Mouse (Mus musculus): ENCODE measurements around the gene Nol3. TPM values are rescaled to one million over a fixed set of nuclear protein-coding genes. Genes with fewer than 3 reads are reported as not detected.

Gene Nol3
- total and polyA plus RNA-seq, 3 experiments, result 0.63 to 0.89 TPM; not detected in 1

DNA sequence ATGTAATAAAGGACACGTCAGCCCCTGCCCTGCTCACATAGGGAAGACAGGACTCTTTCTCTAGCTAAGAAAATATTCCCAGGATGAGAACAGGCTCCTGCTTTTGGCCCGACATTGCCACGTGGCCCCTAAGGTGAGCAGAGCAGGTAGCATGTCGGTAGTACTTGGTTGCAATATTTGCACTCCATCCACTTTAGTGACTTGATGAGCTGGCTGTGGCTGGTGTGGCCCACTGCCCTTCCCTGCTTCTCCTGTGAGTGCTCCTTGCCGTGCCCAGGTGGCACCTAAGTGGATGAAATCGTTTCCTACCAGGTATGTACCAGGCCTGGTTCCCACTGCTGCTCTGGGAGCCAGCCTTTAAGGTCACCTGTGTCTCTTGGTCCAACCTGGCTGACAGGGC lies 24.0 kb upstream of the Nol3 start (continued):
- no peak for TF ChIP-seq BHLHE40 (IDR thresholded peaks at IDR 0.05; ENCODE audit: borderline replicate concordance, low read depth, low read length)

DNA sequence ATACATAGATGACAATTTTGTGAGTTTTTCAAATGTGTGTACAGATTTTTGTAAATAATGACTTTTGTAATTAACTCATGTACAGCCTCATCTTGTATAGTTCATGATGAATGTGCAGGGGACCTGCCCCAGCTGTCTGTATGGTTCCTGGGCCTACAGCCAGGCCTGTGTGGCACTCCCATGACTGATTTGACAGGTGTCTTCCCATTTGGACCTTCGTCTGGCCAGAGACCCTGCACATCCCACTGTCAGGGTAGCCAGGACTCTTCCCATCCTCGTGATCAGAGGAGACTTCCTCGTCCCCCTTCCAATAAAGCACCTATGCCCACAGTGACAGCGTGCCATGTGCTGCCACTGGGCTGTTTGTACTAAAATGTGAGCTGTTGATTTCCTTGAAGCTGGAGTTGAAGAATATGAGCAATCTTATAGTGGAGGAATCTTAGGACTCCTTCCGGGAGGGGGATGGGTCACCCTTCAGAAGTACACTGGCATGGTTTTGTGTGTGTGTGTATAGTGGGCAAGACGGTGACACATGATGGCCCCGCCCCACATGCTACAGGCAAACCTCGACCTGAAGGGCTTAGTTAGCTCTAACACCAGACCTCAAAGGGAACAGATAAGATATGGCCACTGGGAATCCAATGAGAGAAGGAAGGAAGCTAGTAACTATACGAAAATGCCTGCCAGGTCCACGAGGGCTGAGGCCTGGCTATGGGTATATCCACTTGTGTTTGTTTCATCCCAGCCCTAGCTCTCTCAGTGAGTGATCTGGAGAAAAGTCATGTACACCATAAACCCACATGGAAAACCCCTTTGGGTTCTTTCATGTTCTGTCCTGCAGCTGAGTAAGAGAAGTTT lies 23.0 kb upstream of the Nol3 start:
- H3K9me3 ChIP-seq (replicated peaks; ENCODE audit: insufficient read depth, low read length), result no peaks in the 10 kb centered on the region
- DNase-seq (ENCODE audit: low read depth, low spot score), result peak; percentile 47
- TF ChIP-seq MXI1 (IDR thresholded peaks at IDR 0.05; ENCODE audit: low read depth, low read length) (peak; percentile 59), TBP (IDR thresholded peaks at IDR 0.05; ENCODE audit: low read depth, low read length) (no peak), USF1 (IDR thresholded peaks at IDR 0.05; ENCODE audit: low read depth, low read length) (no peak), GATA1 (IDR thresholded peaks at IDR 0.05; ENCODE audit: low read depth, low read length) (peak; percentile 56)
- peaks cover 2 to 14% of the 10 kb centered on the region in 2 experiments; a peak in 3 of 4 replicates for H3K4me1 ChIP-seq (ENCODE audit: control insufficient read depth in 1 of 2, insufficient read depth in 2 of 2, low read length in 2 of 2)
- H3K27me3 ChIP-seq (ENCODE audit: control insufficient read depth in 1 of 2, insufficient read depth in 2 of 2, low read length in 2 of 2), result no peaks in the 10 kb centered on the region
- H3K36me3 ChIP-seq (ENCODE audit: control insufficient read depth in 1 of 2, insufficient read depth in 2 of 2, low read length in 2 of 2), result peaks cover under 1 to 13% of the 10 kb centered on the region in 2 experiments; a peak in 3 of 4 replicates
- no peaks in the 10 kb centered on the region; the same call in 1 of the 2 replicates for H3K79me2 ChIP-seq (ENCODE audit: control insufficient read depth, insufficient read depth, low read length, poor library complexity)
- H3K9ac ChIP-seq (ENCODE audit: control insufficient read depth, low read depth, low read length, poor library complexity, severe bottlenecking), result no peak overlapping the region
- H3K27ac ChIP-seq (ENCODE audit: control insufficient read depth, low read depth, low read length), result no peak overlapping the region
- no peak overlapping the region for H3K4me3 ChIP-seq (ENCODE audit: control insufficient read depth in 1 of 2, insufficient read depth in 1 of 2, low read depth in 2 of 2, low read length in 2 of 2)

DNA sequence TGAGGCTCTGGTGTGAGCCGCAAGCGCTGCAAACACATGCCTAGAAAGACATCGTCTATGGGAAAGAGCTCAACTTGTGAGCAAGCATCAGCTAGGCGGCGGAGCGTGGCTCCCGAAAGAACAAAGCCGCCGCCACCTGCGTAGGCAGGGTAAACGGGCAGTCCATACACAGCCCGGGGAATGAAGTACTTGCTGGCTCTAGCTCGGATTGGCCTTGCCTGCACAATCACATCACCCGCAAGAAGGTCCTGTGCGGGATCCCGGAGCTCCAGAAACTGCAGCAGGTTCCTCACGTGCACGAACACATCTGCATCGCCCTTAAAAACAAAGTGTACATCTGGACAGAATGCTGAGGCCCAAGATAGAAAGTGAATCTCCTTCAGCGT lies 22.2 kb upstream of the Nol3 start:
- Histone ChIP-seq H3K27me3 (ENCODE audit: control insufficient read depth in 1 of 2, insufficient read depth in 2 of 2, low read length in 2 of 2) (no peaks in the 10 kb centered on the region), H3K79me2 (ENCODE audit: control insufficient read depth, insufficient read depth, low read length, poor library complexity) (no peaks in the 10 kb centered on the region; the same call in 1 of the 2 replicates), H3K9me3 (replicated peaks; ENCODE audit: insufficient read depth, low read length) (no peaks in the 10 kb centered on the region), H3K9ac (ENCODE audit: control insufficient read depth, low read depth, low read length, poor library complexity, severe bottlenecking) (no peak overlapping the region), H3K4me3 (ENCODE audit: control insufficient read depth in 1 of 2, insufficient read depth in 1 of 2, low read depth in 2 of 2, low read length in 2 of 2) (no peak overlapping the region), H3K36me3 (ENCODE audit: control insufficient read depth in 1 of 2, insufficient read depth in 2 of 2, low read length in 2 of 2) (peaks cover 0 to 13% of the 10 kb centered on the region in 2 experiments; a peak in 3 of 4 replicates), H3K4me1 (ENCODE audit: control insufficient read depth in 1 of 2, insufficient read depth in 2 of 2, low read length in 2 of 2) (peaks cover 2 to 14% of the 10 kb centered on the region in 2 experiments; a peak in 3 of 4 replicates), H3K27ac (ENCODE audit: control insufficient read depth, low read depth, low read length) (no peak overlapping the region)
- no peak for DNase-seq (ENCODE audit: low read depth, low spot score)
- TF ChIP-seq RCOR1 (IDR thresholded peaks at IDR 0.05; ENCODE audit: low read depth, low read length) (no peak), GABPA (IDR thresholded peaks at IDR 0.05; ENCODE audit: low read depth, low read length) (no peak), POLR2AphosphoS2 (IDR thresholded peaks at IDR 0.05; ENCODE audit: low read length) (no peak)

DNA sequence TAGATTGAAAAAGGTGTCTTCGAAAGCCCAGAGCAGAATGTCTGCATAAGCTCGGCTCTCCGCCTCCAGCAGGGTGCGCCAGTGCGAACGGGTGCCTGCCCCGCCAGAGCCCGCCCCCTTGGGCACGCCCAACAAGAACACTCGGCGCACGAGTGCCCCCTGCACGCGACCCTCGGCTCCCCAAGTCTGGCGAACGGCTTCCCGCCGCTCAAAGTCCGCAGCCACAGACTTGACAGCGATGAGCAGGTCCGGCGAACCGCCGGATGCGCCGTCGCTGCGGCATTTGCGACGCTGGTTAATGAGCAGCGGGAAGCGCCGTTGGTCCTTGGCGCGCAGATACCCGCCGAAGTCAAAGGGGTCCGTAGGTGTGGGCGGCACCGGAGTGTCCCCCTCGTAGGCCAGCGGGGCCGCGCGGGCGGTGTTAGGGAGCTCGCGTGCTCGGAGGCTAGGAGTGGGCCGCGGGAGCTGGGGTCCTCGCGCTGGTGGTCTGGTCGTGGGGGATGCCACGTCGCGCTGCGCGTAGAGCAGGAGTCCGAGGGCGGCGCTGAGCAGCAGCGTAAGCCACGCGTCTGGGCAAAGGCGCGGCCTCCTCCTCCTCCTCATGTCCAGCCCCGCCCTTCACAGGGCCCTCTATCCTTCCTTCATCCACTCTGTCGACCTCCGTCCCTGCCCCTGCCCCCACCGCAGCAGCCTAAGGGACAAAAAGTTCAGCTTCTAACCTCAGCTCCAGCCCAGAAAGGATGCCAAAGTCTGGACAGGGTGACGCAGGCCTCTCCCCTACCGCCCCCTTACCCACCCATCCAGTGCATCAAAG lies 21.6 kb upstream of the Nol3 start:
- H3K79me2 ChIP-seq (ENCODE audit: control insufficient read depth, insufficient read depth, low read length, poor library complexity), result no peaks in the 10 kb centered on the region; the same call in 1 of the 2 replicates
- peak overlapping the region; percentile 55 to 63 for H3K4me3 ChIP-seq (ENCODE audit: control insufficient read depth in 1 of 2, insufficient read depth in 1 of 2, low read depth in 2 of 2, low read length in 2 of 2)
- H3K36me3 ChIP-seq (ENCODE audit: control insufficient read depth in 1 of 2, insufficient read depth in 2 of 2, low read length in 2 of 2), result peaks cover 0 to 13% of the 10 kb centered on the region in 2 experiments; a peak in 3 of 4 replicates
- no peaks in the 10 kb centered on the region for H3K27me3 ChIP-seq (ENCODE audit: control insufficient read depth in 1 of 2, insufficient read depth in 2 of 2, low read length in 2 of 2)
- peak; percentile 93 for DNase-seq (ENCODE audit: low read depth, low spot score)
- H3K9me3 ChIP-seq (replicated peaks; ENCODE audit: insufficient read depth, low read length), result no peaks in the 10 kb centered on the region
- H3K9ac ChIP-seq (ENCODE audit: control insufficient read depth, low read depth, low read length, poor library complexity, severe bottlenecking), result peak overlapping the region; percentile 82
- peak overlapping the region; percentile 63 for H3K27ac ChIP-seq (ENCODE audit: control insufficient read depth, low read depth, low read length)
- H3K4me1 ChIP-seq (ENCODE audit: control insufficient read depth in 1 of 2, insufficient read depth in 2 of 2, low read length in 2 of 2), result peaks cover 2 to 14% of the 10 kb centered on the region in 2 experiments; a peak in 3 of 4 replicates
- peak; percentile 84 for TF ChIP-seq POLR2AphosphoS2 (IDR thresholded peaks at IDR 0.05; ENCODE audit: low read length)
- peak; percentile 77 for TF ChIP-seq SMC3 (IDR thresholded peaks at IDR 0.05; ENCODE audit: low read depth, low read length)
- no peak for TF ChIP-seq JUND (IDR thresholded peaks at IDR 0.05; ENCODE audit: low read depth, low read length)
- peak; percentile 52; the same call in 1 of the 2 replicates for TF ChIP-seq ZMIZ1 (IDR thresholded peaks at IDR 0.05; ENCODE audit: low read depth, low read length)
- TF ChIP-seq NRF1 (IDR thresholded peaks at IDR 0.05; ENCODE audit: insufficient read depth, low read depth, low read length, poor library complexity, severe bottlenecking), result peak; percentile 33; the same call in 1 of the 2 replicates
- TF ChIP-seq MAX (IDR thresholded peaks at IDR 0.05; ENCODE audit: low read length), result peak; percentile 68
- no peak for TF ChIP-seq USF1 (IDR thresholded peaks at IDR 0.05; ENCODE audit: low read depth, low read length)
- peak; percentile 36 for TF ChIP-seq RAD21 (IDR thresholded peaks at IDR 0.05; ENCODE audit: low read depth, low read length)
- peak; percentile 61 for TF ChIP-seq HCFC1 (IDR thresholded peaks at IDR 0.05; ENCODE audit: low read depth, low read length)
- no peak for TF ChIP-seq GATA1 (IDR thresholded peaks at IDR 0.05; ENCODE audit: low read depth, low read length)
- 0 out of 2 replicates have a peak, but pooled peaks have one; percentile 63 for TF ChIP-seq MYC (IDR thresholded peaks at IDR 0.05; ENCODE audit: low read depth, low read length)
- TF ChIP-seq E2F4 (IDR thresholded peaks at IDR 0.05; ENCODE audit: borderline replicate concordance, low read depth, low read length), result peak; percentile 55; the same call in 1 of the 2 replicates
- peak; percentile 63 to 90 (median 89) for TF ChIP-seq CTCF (IDR thresholded peaks at IDR 0.05 in 2 of 3, conservative IDR thresholded peaks at IDR 0.05 in 1 of 3; ENCODE audit: control insufficient read depth in 1 of 3, insufficient read depth in 1 of 3, low read depth in 2 of 3, low read length in 3 of 3, poor library complexity in 1 of 3, severe bottlenecking in 1 of 3)
- peak; percentile 65 for TF ChIP-seq SIN3A (IDR thresholded peaks at IDR 0.05; ENCODE audit: low read length)
